Mouse (Mus musculus) right cerebral cortex, postnatal 10 days (tissue): ENCODE results near the gene Ttc36.

Experiments used
- DNase-seq, 2 experiments: peaks; one replicate each; pipeline ENCODE4 v3.0.0; 2021; ENCODE audit warnings: low spot score in 2 of 2

Ttc36 gene

DNA sequence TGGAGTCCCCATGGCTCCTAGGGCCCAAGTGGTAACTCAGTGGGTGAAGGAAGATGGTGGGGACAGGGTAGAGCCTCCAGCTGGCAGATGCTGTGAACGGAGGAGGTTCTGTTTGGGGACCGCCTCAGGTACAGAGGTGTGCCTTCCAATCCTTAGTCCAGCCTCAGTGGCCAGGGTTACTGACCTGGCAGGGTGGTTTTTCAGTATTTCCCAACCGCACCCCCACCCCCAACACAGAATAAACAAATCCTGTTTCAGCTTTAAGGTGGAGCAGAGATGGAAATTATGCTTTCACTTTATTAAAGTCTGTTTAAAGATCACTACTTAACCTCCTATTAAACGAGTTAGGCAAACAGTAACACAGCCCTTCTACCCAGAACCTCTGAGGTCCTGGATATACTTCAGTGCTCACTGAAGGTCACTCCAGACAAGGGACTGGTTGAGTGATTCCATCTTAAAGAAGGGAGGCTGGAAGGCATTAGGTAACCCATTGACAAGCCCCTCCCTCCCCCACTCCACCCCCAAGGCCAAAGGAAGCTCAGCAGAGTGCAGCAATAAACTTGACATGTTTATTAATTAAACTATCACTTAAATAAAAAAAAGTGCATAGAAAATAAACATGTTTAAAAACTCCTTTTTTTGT lies at the start of gene Ttc36:
Gene Ttc36 (minus strand): TSS at position 265 of the 643 bp plus-strand sequence.
- DNase-seq: no peak

DNA sequence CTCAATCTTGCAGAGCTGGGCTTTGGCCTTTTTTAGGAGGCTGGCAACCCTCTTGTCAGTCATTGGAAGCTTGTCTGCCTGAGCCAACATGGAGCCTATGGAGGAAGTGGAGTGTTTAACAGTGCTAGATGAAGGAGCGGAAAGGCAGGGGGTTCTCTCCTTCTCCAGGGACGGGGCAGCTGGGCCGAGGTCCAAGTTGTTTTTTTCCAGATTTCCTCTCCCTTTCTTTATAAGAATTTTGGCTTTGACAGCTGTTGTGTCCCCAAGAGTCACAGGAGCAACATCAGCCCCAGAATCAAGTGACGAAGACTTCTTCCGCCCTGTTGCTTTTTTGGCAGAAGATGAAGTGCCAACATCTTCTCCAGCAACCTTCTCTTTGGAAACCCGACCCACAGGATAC lies 44.6 kb upstream of the Ttc36 start:
- no peak for DNase-seq

DNA sequence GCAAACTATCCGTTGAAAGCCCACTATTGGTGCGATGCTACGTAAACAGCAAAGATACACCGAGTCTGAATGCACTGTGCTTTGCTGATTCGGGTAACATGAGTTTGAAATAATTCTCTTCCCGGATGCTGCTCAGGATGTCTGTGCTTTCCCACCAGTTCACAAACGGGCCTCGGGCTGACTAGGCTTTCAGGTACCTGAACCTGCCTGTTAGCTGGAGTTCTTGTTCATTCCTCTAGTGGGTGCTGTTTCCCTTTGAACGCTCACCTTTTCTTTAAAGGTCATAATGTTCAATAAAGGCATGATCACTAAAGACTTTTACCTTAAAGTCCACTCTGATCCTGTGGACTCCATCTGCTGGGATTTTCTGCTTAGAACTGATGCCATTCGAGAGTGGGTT lies 38.4 kb upstream of the Ttc36 start:
- no peak for DNase-seq

DNA sequence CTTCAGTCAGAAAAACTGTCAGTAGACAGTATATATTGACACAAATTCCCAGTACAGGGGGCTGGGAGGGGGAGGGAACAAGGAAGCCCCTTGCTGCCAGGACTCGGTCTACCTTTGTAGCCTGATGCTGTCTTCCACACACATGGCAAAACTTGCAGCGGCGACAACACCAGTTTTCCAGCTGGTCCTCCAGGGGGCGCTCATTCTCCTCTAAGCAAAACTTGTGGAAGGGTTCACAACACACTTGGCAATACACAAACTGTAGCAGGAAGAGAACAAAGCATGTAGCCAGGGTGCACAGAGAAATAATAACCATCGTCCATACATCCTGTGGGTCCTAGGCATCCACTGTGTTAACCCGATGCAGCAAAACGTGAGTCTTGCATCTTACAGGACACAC lies 33.6 kb upstream of the Ttc36 start:
- peak; percentile 69 to 87 for DNase-seq

DNA sequence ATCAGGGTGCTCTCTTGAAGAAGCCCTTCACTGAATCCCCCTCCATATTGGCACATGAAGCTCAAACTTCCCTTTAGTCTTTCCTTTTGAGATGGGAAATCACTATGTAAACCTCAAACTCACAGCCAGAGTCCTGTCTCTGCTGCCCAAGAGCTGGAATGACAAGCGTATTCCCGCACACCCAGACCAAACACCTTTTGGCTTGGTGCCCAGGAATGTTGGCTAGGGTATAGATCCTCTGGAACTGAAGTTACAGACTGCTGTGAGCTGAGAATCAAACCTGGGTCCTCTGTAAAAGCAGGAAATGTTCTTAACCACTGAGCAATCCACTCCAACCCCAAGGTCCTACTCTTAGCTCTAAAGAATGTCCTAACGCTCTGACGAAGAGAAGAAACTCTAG lies 29.5 kb upstream of the Ttc36 start:
- no peak for DNase-seq

DNA sequence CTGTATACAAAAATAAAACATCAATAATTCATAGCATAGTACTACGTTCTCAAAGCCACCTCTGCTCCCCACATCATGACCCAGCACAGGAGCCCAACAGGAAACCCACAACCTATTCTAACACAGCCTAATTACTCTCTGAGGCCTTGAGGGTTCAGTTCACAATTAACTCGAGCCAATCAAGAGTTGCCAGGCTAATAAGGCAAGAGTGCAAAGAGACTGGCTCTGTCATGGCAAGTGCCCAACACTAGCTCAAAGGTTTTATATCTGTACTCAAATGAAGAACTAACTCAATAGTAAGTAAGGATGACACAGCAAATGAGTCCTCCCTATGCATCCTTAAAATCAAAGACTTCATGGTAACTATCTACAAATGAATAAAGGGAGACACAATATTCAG lies 27.6 kb upstream of the Ttc36 start:
- no peak for DNase-seq

DNA sequence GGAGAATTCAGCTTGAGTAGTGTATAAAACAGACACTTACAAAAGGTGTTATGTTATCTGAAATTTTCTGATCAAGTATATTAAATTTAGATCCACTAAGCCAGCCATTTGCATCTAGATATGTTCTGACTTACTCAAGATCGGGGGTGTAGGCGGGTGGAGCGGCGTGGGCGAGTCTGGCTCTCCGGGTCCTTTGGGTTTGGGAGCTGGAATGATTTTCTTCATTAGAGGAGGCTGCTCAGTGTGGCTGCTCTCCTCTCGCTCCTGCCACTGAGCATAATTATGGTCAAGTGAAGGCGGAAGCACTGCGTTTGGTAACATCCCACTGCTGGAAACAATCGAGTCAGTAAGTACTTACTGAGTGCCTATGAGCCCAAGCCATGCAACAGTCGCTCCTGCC lies 26.1 kb upstream of the Ttc36 start:
- DNase-seq: no peak

DNA sequence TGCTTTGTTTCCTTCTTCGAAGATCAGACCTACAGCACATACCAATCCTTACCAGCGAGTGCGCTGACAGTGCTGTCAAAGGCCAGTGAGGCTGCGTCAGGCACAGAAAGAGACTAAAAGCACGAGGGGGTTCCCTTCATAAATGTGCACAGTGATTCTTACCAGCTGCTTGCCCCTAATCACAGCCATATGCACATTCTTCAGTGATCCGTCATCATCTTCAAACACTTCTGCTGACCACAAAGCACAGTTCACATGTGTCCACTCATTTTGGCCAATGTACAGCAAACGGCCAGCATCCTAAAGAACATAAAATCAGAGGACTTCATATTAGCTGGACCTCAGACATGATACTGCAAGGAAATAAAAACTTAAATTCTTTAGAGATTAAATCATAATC lies 23.8 kb upstream of the Ttc36 start:
- no peak for DNase-seq

DNA sequence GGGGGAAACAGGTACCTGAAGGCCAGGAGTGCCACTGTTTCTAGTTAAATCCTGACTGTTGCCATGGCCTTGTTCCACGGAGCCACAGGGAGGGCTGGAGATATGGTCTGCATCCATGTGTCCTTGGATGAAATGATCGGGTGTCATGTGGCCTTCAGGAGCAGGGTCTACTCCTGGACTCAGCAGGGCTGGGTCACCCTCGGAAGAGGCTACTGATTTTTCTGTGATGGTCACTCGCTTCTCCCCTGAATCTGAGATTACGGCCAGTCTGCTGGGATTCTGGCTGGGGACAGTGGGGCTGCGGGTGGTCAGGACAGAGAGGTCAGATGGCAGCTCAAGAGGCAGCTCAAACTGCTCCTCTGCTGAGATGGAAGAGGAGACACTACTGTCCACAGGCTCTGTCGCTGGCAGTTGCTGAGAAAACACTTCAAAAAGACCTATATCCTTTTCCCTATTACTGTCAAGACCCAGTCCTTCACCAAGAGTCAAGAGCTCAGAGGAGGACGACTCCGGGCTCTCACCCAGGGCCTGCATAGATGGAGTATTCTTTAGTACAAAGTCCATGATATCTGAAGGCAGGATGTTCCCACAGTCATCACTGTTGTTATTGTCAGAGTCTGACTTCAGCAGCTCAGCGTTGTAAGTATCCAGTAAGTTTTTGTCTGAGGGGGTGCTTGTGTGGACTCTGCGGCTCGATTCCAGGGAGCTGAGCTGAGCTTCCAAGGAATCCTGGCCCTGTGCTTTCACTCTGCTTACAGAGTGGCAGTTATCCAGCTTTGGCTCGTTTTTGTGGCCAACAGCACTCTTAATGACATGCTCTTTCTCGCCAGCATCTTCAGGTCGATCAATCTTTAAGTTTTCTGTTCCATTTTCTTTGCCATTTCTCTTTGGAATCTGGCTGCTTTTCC lies 17.3 kb upstream of the Ttc36 start:
- peak in 1 of 2 experiments; percentile 44 for DNase-seq

DNA sequence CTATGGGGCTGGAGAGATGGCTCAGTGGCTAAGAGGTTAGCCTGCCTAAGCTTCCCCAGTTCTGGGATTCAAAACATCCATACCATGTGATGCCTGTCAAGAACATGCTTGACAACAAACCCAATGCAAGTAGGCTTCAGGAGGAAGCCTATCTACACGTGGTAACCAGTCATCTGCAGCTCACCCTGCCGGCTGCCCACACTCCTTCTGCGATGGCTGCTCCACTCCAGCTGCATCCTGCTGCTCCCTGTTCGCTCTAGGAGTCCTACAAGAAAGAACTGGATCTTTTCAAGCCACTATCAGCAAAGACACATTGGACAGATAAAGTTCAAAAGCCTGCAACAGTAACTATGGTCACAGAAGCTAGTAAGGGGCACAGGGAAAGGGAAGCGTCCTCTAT lies 14.7 kb upstream of the Ttc36 start:
- no peak for DNase-seq

DNA sequence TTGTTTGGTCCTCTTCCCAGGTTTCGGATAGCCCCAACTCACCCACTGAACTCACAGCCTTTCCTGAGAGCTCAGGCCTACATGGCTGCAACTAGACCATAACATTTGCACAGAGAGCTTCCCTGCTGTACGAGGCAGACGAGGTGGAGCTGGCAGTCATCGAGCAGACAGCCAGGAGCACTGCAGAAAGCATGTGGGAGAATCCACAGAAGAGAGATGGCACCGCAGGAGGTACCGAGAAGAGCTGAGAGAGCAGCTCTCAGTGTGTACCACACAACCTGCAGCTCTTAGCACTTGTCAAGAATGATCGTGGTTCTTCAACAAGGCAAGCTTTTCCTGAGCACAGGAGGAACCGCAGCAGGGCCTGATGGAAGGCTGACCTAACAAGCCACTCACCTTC lies 11.3 kb upstream of the Ttc36 start:
- DNase-seq: no peak

DNA sequence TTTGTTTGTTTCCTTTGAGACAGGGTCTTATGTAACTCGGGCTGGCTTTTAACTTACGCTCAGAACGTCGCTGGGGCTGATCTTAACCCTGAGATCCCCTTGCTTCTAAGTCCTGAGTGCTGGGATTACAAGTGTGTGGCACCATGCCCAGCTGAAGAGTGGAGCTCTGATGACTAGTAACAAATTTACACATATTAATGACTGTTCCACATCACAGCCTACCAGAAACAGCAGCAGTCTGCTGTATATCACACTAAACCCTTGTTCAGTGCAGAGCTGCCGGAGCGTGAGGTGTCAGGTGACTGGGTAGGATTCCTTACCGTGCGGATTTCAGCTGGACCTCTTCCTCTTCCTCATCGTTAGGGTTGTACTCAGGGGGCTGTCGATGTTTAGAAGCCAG lies 7.4 kb upstream of the Ttc36 start:
- no peak for DNase-seq

DNA sequence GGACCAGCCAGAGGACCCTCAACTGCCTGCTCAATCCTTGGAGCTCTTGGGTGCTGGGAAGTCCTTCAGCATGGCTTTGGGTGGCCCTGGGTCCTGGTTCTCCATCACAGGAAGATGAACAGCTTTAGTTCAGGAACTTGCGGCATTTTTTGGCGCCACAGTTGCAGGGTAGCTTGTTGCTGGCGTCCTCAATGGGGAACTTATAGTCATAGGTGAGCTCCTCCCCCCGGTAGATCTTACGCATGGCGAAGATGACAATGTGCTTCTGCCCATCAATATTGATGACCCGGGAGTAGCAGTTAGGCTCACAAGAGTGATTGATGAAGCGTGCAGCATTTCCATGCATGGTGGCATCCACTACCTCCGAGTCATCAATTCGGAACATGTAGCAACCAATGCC lies 4.9 kb upstream of the Ttc36 start:
- DNase-seq: no peak

DNA sequence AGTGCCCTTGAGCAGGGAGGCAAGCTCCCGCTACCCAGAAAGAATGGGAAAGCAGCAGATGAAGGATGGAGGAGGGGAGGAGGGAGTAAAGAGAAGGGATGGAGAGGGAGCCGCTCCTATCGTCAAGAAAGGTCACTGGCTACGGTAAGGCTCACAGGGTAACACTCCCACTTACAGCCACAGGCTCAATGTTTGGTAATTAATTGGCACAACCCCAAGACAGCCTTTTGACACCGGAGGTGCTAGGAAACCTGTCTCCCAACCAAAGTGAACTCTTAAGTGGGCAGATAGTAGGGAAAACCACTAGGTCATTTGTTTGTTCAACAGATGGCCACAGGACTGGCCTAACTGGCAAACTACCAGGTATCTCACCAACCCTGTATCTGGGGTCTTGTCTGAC lies 4.3 kb upstream of the Ttc36 start:
- DNase-seq: no peak

DNA sequence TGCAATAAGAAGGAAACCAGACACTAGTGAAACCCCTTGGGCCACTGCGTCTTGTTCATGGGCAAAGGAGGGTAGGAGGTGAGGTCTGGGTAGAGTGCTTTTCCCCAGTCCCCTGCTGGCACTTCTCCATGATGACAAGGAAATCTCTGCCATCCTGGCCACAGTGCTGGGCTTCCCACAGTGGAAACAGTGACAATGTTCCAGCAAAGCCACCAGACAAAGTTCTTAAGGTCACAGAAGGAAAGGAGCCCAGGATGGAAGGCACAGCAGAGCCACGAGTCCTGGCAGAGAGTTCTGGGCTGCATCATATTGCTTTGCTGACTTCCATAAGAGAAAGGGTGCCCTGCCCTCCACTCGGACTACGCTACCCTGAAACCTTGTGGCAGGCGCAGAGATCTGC lies 2.7 kb upstream of the Ttc36 start:
- DNase-seq: no peak

DNA sequence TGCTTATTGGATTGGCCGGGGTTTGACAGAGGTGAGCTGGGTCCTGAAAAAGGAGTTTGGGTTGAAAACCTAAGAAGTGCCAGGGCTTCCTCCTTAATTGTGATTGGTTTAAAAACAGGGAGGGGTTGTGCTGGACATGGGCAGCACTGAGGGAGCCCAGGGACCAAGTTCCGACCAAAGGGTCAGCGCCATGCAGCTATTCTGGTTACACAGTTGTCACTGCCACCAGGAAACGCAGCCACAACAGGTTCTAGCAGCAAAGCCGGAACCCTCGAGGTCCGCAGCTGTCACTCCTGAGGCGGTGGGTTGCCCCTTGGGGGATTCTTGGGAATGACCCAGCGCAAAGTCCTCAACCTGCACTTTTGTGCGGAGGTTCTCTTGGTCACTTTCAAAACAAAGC lies 1.8 kb upstream of the Ttc36 start:
- no peak for DNase-seq

DNA sequence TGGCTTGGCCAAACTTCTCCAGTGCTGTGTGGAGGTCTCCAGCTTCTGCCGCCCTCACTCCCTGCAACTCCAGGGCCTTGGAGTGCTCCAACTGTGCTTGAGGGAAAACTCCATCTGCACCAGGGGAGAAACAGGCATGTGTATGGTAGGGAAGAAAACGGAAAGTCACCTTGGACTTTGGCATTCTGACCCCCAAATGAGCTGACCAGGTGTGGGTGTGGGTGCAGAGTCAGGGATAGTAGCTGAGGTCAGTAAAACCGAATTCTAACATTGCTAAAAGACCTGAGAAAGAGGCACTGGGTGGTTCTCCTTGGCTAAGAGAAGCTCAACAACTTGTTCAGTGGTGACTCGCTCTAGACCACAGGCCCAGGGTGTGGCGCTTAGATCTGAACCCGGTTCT lies 1.2 kb downstream of the Ttc36 start:
- no peak for DNase-seq

DNA sequence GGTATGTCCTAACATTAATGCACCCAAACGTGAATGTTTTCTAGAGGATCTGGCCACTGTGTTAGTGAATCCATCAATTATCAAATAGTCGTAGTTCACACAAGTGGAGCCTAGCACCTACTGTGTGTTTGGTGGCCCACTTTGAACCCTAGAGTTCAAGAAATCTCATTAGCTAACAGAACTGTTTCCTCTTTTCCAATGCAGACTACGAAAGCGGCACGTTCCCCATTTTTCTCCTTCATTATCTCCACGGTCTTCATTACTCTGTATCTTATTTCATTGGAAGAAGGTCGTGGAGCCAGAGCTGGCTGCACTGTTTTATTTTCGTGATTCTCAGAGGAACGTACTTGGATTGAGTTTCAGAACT lies 2.9 kb downstream of the Ttc36 start:
- DNase-seq: no peak

DNA sequence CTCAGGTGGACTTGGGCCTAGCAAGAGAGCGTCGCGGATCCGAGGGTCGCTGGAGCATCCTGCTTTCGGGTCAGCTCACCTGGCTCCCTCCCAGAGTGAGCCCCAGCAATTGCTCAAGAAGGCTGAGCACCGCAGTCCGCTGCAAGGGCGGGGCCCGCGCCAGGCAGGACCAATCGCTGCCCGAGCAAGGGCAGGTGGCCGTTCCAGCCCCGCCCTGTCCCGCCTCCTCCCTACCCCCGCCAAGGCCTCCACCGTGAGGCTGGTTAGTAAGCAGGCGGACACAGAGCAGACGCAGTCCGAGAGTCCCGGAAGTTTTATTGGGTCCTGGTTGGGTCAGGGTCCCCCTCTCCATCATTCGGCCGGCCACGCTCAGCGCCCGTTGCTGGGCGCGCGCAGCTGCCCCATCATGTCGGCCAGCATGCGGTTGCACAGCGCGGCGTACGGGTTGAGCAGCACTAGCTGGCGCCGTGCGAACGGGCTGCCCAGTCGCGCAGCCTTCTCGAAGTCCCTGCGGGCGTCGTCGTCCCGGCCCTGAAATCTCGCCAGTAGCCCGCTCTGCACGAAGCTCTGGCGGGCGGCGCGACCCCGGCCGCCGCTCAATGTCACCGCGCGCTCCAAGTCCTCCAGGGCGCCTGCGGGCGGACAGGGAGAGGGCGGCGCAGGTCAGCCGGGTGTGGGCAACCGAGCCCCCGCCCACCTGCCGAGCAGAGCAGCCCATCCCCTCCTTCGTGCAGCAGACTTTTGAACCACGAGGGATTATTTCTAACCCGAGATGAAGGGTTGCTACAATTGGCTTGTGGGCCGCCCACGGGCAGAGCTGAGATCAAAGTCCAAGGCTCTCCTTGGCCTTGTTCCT lies 3.5 kb downstream of the Ttc36 start, which contains the start of gene Tmem25:
Gene Tmem25 (minus strand): TSS at position 206 of the 856 bp plus-strand sequence.
- DNase-seq: peak; percentile 93 to 95

DNA sequence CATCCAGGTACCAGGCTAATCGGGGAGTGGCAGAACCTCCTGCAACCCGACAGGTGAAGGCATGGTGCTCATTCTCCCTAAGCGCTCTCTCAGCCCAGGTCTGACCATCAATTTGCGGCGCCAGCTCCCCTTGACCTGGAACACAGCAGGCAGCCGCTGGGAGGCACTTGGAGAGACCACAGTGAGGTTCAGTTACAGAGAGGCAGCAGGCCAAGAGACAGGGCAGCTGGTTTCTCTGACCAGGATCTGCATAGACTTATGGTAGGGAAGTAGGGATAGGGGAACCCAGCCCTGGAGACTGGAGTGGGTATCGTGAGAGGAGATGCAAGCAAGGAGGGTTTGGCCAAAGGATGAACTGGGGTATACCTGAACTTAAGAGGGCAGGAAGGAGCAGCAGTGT lies 4.6 kb downstream of the Ttc36 start:
- no peak for DNase-seq

DNA sequence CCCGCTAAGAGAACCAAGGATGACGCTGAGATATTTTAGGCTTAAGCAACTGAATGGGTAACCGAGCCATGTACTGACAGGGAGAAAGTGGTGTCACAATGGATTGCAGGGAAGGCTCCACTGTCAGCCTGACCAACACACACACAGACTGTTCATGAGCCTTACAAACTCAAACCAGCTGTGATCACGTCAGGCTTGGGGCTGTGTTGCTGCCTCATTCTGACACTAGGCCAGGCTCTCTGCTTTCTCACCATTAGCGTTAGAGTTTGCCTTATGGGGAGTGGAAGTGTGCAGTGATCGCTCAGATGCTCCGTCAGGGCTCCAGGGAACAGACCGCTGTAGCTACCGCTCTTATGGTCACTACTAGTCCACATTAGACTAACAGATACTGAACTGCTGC lies 10.0 kb downstream of the Ttc36 start:
- no peak for DNase-seq
